Mouse (Mus musculus) megakaryocyte, adult 5-6 weeks (primary cell): ENCODE data around the gene Rheb. TPM values are rescaled to one million over a fixed set of nuclear protein-coding genes. Genes with fewer than 3 reads are reported as not detected.
"Not testable (repeated sequence)": the region's sequence is repeated elsewhere in the genome, so short reads cannot be mapped to it uniquely, and the experiment has no call there.

Source experiments
- ATAC-seq: 2 replicates; pipeline ENCODE4 v1.8.0; 2016; ENCODE audit warnings: mild to moderate bottlenecking, inconsistent platforms; ENCODE audit not compliant: poor library complexity, severe bottlenecking
- total RNA-seq, 2 experiments: library from RNA; stranded (forward) in 1 of 2; stranded (reverse) in 1 of 2; fragments of 153-499, 151-499 nt in 1 of 2; fragments of 221-1000, 200-1000 nt in 1 of 2; gene quantifications; 2 replicates each; pipeline versions ENCODE4 v1.2.3 to v1.2.4; 2015 to 2017

Rheb gene
- total RNA-seq, 2 experiments from 2014 or later, result 44.2 to 136 TPM

DNA sequence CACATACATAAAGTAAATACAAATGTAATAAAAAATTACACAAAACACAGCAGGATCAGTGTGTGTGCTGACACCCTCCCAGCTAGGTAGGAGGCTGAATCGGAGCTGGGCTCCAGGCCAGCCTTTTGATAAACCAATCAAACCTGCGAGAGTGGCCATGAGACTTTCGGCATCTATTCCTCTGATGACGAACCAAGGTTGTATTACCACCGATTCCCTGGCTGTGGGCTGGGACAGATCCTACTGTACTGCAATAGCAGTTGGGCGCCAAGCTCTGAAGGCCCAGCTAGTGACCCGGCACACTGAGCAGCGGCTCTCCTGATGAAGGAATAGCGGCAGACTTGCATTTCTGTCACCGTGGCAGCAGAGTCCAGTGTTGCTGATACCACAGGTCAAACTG is 43.8 kb downstream of the Rheb start:
- no peak for ATAC-seq

DNA sequence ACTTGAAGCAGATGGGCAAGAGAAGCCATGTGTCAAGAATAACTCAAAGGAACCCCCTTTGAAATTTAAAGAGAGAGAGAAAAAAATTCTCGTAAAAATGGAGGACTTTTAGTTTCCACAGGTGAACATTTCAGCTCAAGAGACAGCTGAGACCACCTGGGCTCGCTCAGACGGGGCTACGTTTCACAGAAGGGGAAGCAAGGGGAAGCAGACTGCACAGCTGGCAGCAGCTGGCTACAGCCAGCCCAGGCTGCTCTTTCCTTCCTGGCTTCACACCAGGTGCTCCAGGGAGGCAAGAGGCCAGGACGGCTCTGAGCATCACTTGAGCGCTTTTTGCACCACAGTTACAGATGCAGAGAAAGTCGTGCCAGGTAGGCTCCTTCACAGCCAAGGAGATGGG is 44.6 kb downstream of the Rheb start:
- no peak for ATAC-seq

DNA sequence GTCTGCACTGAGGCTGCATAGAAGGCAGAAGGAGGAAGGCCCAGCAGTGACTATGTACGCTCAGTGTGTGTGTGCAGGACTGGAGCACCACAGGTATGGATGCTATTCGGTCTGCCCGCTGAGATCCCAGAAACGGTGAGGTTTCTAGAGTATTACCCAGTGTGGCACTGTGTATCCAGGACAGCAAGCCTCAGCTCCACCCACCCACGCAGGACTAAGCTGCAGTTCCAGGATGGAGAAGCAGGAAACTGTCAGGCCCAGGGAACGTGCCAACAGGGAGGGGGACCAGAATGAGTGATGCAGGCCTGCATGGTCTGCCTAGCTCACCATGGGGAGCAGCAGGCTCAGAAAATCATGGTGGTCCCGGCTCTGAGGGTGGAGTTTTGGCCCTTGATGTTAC is 49.5 kb downstream of the Rheb start:
- no peak for ATAC-seq

DNA sequence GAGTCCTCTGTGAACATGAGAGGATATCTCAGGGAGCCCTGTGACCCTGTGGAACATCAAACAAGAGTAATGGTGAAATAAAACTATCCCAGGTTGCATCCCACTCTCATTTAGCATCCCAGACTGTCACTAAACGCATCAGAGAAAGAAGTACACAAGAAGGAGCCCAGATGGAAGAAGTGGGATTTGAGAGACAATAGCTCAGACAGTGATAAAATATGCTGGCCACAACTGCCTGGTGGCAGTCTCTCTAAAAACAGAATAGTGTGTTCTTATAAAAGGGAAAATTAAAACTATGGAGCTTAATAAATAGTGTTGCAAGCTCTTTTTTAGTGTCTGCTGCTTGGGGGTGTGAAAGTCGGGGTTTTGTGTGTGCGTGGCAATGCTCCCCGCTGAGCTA is 59.5 kb downstream of the Rheb start:
- ATAC-seq, result no peak

DNA sequence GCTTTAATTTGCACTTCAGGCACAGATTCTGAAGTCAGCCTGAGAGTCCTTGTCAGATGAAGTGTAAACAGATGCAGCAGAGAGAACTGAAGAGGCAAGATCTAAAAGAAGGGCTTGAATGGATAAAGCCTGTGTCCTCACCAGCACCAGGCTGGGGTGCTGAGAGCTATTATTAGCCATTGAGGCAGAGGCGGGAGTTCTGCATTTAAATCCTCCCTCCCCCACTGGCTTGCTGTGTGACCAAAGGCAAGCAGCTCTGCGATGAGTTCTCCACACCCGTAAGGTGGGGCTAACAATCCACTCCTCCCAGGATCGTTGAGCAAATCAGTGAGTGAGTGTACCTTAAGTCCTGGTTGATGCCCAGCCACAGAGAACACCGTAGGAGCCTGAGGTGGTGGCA is 61.4 kb downstream of the Rheb start:
- ATAC-seq, result peak; percentile 36

DNA sequence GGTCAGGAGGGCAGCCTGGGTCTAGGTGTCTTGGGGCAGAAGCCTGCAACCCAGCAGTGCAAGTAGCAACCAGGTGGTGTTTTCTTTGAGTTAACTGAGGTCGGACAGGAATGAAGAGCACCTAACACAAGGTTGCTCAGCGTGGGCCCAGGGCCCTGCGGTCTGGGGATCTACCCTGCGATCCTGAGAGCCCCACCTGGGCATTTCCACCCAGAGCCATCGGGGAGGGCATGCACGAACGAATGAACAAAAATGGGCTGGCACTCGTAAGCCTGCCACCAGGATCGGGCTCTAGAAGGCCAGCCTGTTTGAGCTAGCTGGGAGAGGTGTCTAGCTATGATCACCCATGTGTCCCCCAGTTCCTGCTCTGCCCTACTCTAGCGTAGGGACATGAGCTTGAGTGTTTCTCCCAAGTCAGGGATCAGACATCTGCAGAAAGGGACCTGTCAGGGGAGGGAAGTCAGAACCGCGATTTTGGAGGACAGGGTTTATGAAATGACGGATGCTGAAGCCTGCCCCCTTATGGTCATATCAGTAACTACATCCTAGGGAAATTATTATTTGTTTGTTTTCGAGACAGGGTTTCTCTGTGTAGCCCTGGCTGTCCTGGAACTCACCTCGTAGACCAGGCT is 62.4 kb downstream of the Rheb start:
- peak; percentile 75 for ATAC-seq

DNA sequence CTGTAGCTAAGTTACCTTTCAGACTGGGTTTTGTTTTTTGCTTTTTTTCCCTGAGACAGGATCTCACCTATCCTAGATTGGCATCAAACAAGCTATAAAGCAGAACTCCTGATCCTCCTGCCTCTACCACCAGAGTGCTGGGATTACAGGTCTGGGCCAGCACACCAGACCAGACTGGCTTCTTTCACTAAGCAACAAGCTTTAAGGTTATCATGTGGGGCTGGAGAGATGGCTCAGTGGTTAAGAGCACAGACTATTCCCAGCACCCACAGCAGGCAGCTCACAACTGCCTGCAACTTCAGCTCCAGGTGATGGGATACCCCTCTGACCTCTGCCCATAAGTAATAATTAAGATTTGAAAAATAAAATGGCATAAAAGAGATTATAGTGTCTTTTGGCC is 63.1 kb downstream of the Rheb start:
- ATAC-seq, result no peak

DNA sequence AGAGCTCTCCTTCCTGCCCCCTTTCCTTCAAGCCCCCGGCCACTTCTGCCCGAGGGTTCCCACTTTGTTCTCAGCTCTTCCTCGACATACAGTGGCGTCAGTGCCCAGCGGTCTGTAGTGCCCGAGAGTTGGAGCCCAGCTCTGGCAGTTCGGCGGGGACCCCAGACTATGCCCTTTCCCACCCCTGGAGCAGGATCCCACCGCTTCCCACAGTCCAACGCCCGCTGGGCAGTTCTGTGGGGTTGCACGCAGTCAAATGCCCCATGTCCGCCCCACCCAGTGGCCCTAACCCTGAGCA is 63.6 kb downstream of the Rheb start:
- ATAC-seq, result no peak

DNA sequence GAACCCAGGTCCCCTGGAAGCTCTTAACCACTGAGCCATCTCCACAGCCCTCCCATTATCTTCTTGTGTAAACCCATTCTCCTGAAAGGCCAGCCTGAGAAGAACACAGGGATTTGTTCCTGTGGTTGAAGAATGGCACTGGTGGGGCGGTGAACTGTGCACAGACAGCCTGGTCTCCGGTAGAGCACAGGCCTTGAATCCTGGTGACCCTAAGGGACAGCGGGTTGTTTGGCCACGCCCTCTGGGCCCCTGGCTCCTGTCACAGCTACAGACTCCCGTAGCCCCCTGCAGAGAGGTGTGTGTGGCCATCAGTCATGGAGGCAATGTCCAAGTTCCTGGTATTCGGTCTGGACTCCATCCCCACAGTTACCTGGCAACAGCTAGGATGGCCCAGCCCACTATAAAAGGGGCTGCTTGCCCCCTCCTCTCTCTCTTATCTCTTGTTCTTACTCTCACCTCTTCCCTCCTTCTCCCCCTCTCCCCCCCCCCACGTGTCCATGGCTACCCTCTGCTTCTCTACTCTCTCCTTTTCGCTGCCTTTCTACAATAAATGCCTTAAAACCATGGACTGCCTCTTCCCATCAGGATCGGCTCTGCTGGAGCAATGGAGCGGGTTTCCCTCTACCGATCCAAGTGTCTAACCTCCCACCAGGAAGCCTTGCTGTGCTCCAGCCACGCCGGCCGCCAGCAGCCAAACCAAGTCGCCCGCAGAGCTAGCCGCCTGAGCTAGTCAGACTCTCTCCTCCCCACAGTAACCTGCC is 64.2 kb downstream of the Rheb start:
- ATAC-seq, result no peak

DNA sequence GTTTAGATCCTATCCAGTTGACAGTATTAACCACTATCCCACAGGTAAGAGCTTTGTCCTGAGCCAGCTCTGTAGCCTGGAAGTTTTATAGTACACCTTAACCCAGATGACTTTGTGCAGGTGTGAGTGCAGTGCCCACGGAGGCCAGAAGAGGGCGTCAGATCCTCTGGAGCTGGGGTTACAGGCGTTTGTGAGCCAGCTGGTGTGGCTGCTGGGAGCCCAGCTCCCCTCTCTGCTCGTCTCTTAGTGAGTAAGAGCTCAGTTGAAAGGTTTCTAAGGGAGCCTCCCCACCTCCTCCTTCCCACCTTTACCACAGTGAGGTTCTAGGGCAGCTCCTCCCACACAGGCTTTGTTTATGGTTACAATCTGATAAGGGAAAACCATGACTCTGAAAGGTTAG is 65.7 kb downstream of the Rheb start:
- ATAC-seq, result peak; percentile 66

DNA sequence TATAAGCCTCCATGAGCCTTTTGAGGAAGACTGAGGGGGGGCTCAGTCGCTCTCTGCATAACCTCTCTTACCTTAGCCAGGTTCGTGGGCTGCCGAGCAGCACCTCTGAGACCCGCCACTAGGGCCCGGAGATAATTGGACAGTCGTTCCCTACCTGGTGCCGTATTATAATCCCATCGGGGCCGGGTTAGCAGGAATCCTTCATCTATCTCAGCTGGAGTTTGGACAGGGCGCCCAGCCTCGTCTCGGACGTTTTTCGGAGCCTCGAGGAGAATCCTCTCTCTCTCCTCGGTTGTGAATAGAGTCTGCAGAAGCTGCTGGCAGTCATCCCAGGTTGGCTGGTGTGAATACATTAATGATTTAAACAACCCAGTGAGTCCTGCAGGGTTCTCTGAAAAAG is 67.9 kb downstream of the Rheb start:
- ATAC-seq, result not testable (repeated sequence)

DNA sequence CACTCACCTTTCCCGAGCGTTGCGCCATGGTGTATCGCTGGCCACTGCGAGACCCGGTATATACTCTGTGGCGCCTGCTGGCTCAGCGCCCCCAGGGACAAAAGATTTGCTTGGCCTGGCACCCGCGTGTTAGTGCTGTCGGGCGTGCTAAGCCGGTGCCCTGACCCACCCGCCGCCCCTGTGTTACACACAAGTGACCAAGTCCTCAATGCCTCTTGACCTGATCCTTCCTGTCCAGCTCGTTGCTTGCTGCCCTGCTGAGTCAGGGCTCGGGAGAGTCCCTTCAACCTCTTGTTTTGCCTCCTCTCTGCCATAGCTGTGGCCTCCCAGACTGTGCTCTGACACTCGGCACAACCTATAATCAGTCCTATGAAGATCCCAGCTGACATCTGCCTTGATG is 84.6 kb downstream of the Rheb start, which contains the start of gene Crygn:
TSS of gene Crygn (minus strand) at position 193 of the 400 bp plus-strand sequence.
- ATAC-seq, result no peak

DNA sequence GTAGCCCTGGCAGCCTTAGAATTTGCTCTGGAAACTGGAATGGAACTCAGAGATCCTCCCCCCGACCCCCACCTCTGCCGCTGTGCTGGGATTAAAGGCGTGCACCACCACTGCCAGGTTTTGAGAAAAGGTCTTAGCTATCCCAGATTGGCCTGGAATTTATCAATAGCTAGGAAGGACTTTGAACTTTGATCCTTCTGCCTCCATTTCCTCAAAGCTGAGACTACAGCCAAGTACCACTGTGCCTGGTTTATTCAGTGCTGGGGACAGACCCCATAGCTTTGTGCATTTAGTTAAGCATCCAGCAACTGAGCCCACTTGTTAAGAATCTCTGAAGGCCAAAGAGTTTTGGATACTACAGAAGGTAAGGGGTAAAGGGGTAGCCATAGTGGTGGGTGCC is 85.5 kb downstream of the Rheb start:
- no peak for ATAC-seq

Other genes with a start within 250 kb of the Rheb start
- not detected in 2 replicates for gene Smarcd3, start 218.2 kb downstream of the Rheb start, total RNA-seq (2015)
- gene Smarcd3, start 218.2 kb downstream of the Rheb start, total RNA-seq (2017), result 0.07 TPM in 1 of 2 replicates, not detected in the other
- 38.3 and 39.9 TPM in 2 replicates for gene Nub1, start 157.1 kb downstream of the Rheb start, total RNA-seq (2015)
- gene Nub1, start 157.1 kb downstream of the Rheb start, total RNA-seq (2017), result 61.5 and 67.3 TPM in 2 replicates
- 0.18 TPM in 1 of 2 replicates, not detected in the other for gene Wdr86, start 111.9 kb downstream of the Rheb start, total RNA-seq (2015)
- gene Wdr86, start 111.9 kb downstream of the Rheb start, total RNA-seq (2017), result 0.12 and 0.55 TPM in 2 replicates
- 2.3 and 3.7 TPM in 2 replicates for gene Crygn, start 84.6 kb downstream of the Rheb start, total RNA-seq (2015)
- gene Crygn, start 84.6 kb downstream of the Rheb start, total RNA-seq (2017), result not detected in 2 replicates